ENCODE assay signal across 14 mouse cellular contexts in the genomic region with DNA sequence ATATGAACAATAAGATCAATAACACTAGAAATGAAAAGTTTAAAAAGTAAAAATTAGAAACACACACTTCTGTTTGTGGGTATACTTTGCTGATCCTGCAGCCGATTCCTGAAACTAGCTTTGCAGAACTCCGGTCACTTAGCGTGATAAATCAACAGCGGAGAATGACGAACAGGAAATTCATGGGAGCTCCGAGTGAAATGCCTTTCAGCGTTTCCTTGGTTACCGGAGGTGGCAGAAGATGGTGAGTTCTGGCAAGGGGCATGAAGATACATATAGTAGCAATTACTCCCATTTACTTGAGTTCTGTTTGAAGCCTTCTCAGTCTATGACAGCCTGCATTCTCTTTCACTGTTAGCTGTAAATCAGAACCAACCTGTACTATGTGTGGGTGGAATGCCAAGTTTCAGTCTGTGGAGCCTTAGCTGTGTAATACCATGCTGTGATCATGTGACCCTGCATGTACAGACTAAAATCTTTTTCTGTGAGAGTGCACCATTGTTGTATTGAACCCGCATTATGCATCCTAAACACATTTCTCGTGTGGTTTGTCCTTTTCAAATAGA.
DNase-seq lines count a peak whose midpoint lies in the region; ATAC-seq and TF ChIP-seq lines count a peak whose summit lies in the region.
"Had no signal": no experiment of that assay in that cellular context is flagged by ENCODE, and none has a peak within 500 bp of the region (broad histone marks: within the 10 kb centered on the region; RNA-seq: fewer than 3 reads in every experiment).

No protein-coding gene starts in this region.

- H3K4me3 ChIP-seq in hindbrain, embryonic 16.5 days (ENCODE audit: low read length): no peak overlapping the region
- H3K4me3 ChIP-seq in hindbrain, embryonic 13.5 days: no peak overlapping the region
- H3K4me3 ChIP-seq in lung, embryonic 14.5 days (ENCODE audit: low read depth, low read length): no peak overlapping the region
- H3K4me3 ChIP-seq in lung, postnatal 0 days (ENCODE audit: low read depth, low read length): no peak overlapping the region
- no peak overlapping the region for H3K4me3 ChIP-seq in intestine, embryonic 16.5 days (ENCODE audit: low read length)
- no peak overlapping the region for H3K4me3 ChIP-seq in embryonic facial prominence, embryonic 10.5 days
- H3K4me3 ChIP-seq: myocyte had no signal

- H3K4me1 ChIP-seq in hindbrain, embryonic 16.5 days (ENCODE audit: control insufficient read depth, insufficient read depth, low read depth, low read length): no peaks in the 10 kb centered on the region
- no peaks in the 10 kb centered on the region for H3K4me1 ChIP-seq in hindbrain, embryonic 13.5 days (replicated peaks)
- H3K4me1 ChIP-seq in lung, embryonic 14.5 days (ENCODE audit: insufficient read depth): no peaks in the 10 kb centered on the region
- H3K4me1 ChIP-seq in lung, postnatal 0 days (ENCODE audit: insufficient read depth, low read depth, low read length): no peaks in the 10 kb centered on the region
- no peaks in the 10 kb centered on the region for H3K4me1 ChIP-seq in intestine, embryonic 16.5 days (ENCODE audit: control insufficient read depth, insufficient read depth, low read length)
- no peaks in the 10 kb centered on the region for H3K4me1 ChIP-seq in embryonic facial prominence, embryonic 10.5 days

- H3K9me3 ChIP-seq in hindbrain, embryonic 16.5 days (ENCODE audit: control insufficient read depth, low read length): no peaks in the 10 kb centered on the region
- no peaks in the 10 kb centered on the region for H3K9me3 ChIP-seq in hindbrain, embryonic 13.5 days
- no peaks in the 10 kb centered on the region for H3K9me3 ChIP-seq in lung, embryonic 14.5 days (ENCODE audit: low read depth, low read length)
- no peaks in the 10 kb centered on the region for H3K9me3 ChIP-seq in lung, postnatal 0 days (ENCODE audit: low read length)
- H3K9me3 ChIP-seq in intestine, embryonic 16.5 days (ENCODE audit: control insufficient read depth, low read length): no peaks in the 10 kb centered on the region
- H3K9me3 ChIP-seq in embryonic facial prominence, embryonic 10.5 days: no peaks in the 10 kb centered on the region

- no peaks in the 10 kb centered on the region for H3K27me3 ChIP-seq in hindbrain, embryonic 16.5 days (replicated peaks; ENCODE audit: control insufficient read depth, insufficient read depth, low read length)
- H3K27me3 ChIP-seq in hindbrain, embryonic 13.5 days: no peaks in the 10 kb centered on the region
- H3K27me3 ChIP-seq in lung, embryonic 14.5 days (ENCODE audit: insufficient read depth, low read length): no peaks in the 10 kb centered on the region
- no peaks in the 10 kb centered on the region for H3K27me3 ChIP-seq in lung, postnatal 0 days (replicated peaks; ENCODE audit: insufficient read depth, low read length)
- no peaks in the 10 kb centered on the region for H3K27me3 ChIP-seq in intestine, embryonic 16.5 days (replicated peaks; ENCODE audit: control insufficient read depth, insufficient read depth, low read length)
- no peaks in the 10 kb centered on the region for H3K27me3 ChIP-seq in embryonic facial prominence, embryonic 10.5 days (replicated peaks; ENCODE audit: low read depth, poor library complexity, severe bottlenecking)

- TF ChIP-seq EP300 in lung, postnatal 0 days (IDR thresholded peaks at IDR 0.05): no peak

- WGBS in hindbrain, embryonic 16.5 days: 63% methylated on average over 10 of the region's 10 CpGs
- WGBS in hindbrain, embryonic 13.5 days: 63% methylated on average over 10 of the region's 10 CpGs
- WGBS in lung, embryonic 14.5 days: 55% methylated on average over 10 of the region's 10 CpGs
- WGBS in lung, postnatal 0 days: 55% methylated on average over 10 of the region's 10 CpGs
- 69% methylated on average over 10 of the region's 10 CpGs for WGBS in intestine, embryonic 16.5 days
- 83% methylated on average over 10 of the region's 10 CpGs for WGBS in embryonic facial prominence, embryonic 10.5 days

- ATAC-seq in hindbrain, embryonic 16.5 days: peak; percentile 34; the same call in 1 of the 2 replicates
- ATAC-seq in hindbrain, embryonic 13.5 days (ENCODE audit: low FRiP score): no peak
- ATAC-seq in lung, embryonic 14.5 days (ENCODE audit: insufficient read depth): no peak
- no peak for ATAC-seq in lung, postnatal 0 days
- ATAC-seq in megakaryocyte progenitor cell, adult 5-6 weeks (replicated peaks; ENCODE audit: poor library complexity): peak; percentile 56
- no peak for ATAC-seq in intestine, embryonic 16.5 days
- ATAC-seq: CD4-positive, CD25-positive, alpha-beta regulatory T cell, adult 4 months; liver, postnatal 0 days had no signal

- DNase-seq in lung, embryonic 14.5 days: peak; percentile 27
- DNase-seq in lung, postnatal 0 days (ENCODE audit: low spot score): no peak
- DNase-seq in frontal cortex, postnatal 14 days (ENCODE audit: low spot score in 2 of 2): peak; percentile 5 to 6
- DNase-seq in embryonic facial prominence, embryonic 10.5 days (ENCODE audit: low spot score): no peak
- DNase-seq: adrenal gland, postnatal 36 days; cerebellum, adult 8-10 months; liver, postnatal 0 days; retina, postnatal 1 day had no signal

- TF ChIP-seq CTCF in lung, embryonic 14.5 days (IDR thresholded peaks at IDR 0.05; ENCODE audit: low read depth): no peak
- TF ChIP-seq CTCF in lung, postnatal 0 days (IDR thresholded peaks at IDR 0.05): no peak

- H3K9ac ChIP-seq in hindbrain, embryonic 16.5 days (ENCODE audit: low read depth, low read length): no peak overlapping the region
- H3K9ac ChIP-seq in hindbrain, embryonic 13.5 days: no peak overlapping the region
- no peak overlapping the region for H3K9ac ChIP-seq in lung, embryonic 14.5 days
- no peak overlapping the region for H3K9ac ChIP-seq in lung, postnatal 0 days (replicated peaks; ENCODE audit: low read depth)
- H3K9ac ChIP-seq in intestine, embryonic 16.5 days (ENCODE audit: low read depth, low read length): no peak overlapping the region
- H3K9ac ChIP-seq: liver, postnatal 0 days had no signal

- no peaks in the 10 kb centered on the region for H3K36me3 ChIP-seq in hindbrain, embryonic 16.5 days (ENCODE audit: control insufficient read depth, insufficient read depth, low read length)
- no peaks in the 10 kb centered on the region for H3K36me3 ChIP-seq in hindbrain, embryonic 13.5 days
- H3K36me3 ChIP-seq in lung, embryonic 14.5 days (ENCODE audit: insufficient read depth): no peaks in the 10 kb centered on the region
- H3K36me3 ChIP-seq in lung, postnatal 0 days (ENCODE audit: insufficient read depth, low read length): no peaks in the 10 kb centered on the region
- H3K36me3 ChIP-seq in intestine, embryonic 16.5 days (ENCODE audit: control insufficient read depth, insufficient read depth, low read length): no peaks in the 10 kb centered on the region
- no peaks in the 10 kb centered on the region for H3K36me3 ChIP-seq in embryonic facial prominence, embryonic 10.5 days (replicated peaks)

- no peak overlapping the region for H3K27ac ChIP-seq in hindbrain, embryonic 16.5 days (ENCODE audit: low read depth, low read length)
- no peak overlapping the region for H3K27ac ChIP-seq in hindbrain, embryonic 13.5 days
- no peak overlapping the region for H3K27ac ChIP-seq in lung, embryonic 14.5 days (ENCODE audit: low read depth)
- H3K27ac ChIP-seq in lung, postnatal 0 days (ENCODE audit: low read length): no peak overlapping the region
- H3K27ac ChIP-seq in intestine, embryonic 16.5 days (ENCODE audit: low read length): no peak overlapping the region
- no peak overlapping the region for H3K27ac ChIP-seq in embryonic facial prominence, embryonic 10.5 days (replicated peaks)

- no peak overlapping the region for H3K4me2 ChIP-seq in hindbrain, embryonic 16.5 days (ENCODE audit: low read length)
- no peak overlapping the region for H3K4me2 ChIP-seq in hindbrain, embryonic 13.5 days
- no peak overlapping the region for H3K4me2 ChIP-seq in lung, embryonic 14.5 days
- H3K4me2 ChIP-seq in lung, postnatal 0 days (replicated peaks; ENCODE audit: low read depth, low read length): no peak overlapping the region
- H3K4me2 ChIP-seq in intestine, embryonic 16.5 days (ENCODE audit: low read depth, low read length): no peak overlapping the region

Comparison
In these comparisons a context has a peak if more than half of its experiments do, and no peak if none do; other contexts are left out.
1. ATAC-seq: peak in hindbrain, embryonic 16.5 days (single experiment) and megakaryocyte progenitor cell, adult 5-6 weeks (single experiment); none in hindbrain, embryonic 13.5 days (single experiment), lung, embryonic 14.5 days (single experiment), lung, postnatal 0 days (single experiment) and intestine, embryonic 16.5 days (single experiment).
2. DNase-seq: peak in lung, embryonic 14.5 days (single experiment) and frontal cortex, postnatal 14 days (2 of 2); none in lung, postnatal 0 days (single experiment) and embryonic facial prominence, embryonic 10.5 days (single experiment).